Mouse (Mus musculus): ENCODE measurements around the gene Olfr329-ps. TPM values are rescaled to one million over a fixed set of nuclear protein-coding genes. Genes with fewer than 3 reads are reported as not detected.
A peak's percentile ranks its signal among the peaks of the same experiment; 100 is the strongest.
"Not testable (repeated sequence)": the region's sequence is repeated elsewhere in the genome, so short reads cannot be mapped to it uniquely, and the experiment has no call there.

Gene Olfr329-ps
- not detected for total RNA-seq (2021)
- long read RNA-seq, experiment 1, result 0 reads
- long read RNA-seq, experiment 2, result 0 reads

DNA sequence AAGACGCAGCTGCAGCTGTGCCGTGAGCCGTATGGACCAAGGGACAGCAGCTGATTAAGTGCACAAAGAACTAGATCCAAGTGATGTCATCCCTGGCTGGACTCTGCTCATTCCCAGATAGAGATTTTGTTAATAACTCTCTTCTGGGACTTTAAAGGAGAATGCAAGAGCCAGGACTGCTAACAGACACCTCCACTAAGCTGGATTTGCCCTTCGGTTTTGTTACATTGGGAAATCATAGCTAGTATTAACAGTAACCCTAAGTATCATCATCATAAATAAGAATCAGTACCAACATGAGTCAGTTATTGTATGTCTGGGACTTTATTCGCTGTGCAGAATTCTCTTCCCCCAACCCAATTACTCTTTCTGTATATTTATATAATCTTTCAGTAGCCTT lies at the start of gene Olfr329-ps:
Gene Olfr329-ps, minus strand, starts transcription at position 101 of the 400 bp plus-strand sequence.
- intact Hi-C loops (cut with DNase I), result no loop called here
- DNase-seq, result peak; percentile 4 to 16

DNA sequence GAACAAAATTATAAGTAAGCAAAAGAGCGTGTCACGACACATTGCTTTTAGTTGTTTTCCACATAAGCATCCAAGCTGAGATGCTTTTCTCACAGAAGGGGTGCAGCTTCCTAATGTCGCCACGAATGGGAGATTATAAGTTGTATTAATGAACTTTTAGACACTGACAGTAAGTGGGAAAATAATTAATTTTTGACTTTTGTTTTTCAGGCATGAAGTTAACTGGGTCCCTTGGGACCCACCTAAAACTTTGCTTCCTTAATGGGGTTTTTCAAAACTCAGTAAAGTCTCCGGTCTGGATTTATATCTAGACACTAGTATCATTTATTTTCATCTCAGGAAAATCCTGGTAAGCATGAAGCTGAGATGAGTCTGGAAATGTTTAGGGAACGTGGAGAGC lies 48.6 kb upstream of the Olfr329-ps start, which contains the start of gene Olfr324:
Gene Olfr324, plus strand, starts transcription at position 301 of the 400 bp plus-strand sequence.
- no peak for DNase-seq
- intact Hi-C loops (cut with DNase I), result no loop called here

DNA sequence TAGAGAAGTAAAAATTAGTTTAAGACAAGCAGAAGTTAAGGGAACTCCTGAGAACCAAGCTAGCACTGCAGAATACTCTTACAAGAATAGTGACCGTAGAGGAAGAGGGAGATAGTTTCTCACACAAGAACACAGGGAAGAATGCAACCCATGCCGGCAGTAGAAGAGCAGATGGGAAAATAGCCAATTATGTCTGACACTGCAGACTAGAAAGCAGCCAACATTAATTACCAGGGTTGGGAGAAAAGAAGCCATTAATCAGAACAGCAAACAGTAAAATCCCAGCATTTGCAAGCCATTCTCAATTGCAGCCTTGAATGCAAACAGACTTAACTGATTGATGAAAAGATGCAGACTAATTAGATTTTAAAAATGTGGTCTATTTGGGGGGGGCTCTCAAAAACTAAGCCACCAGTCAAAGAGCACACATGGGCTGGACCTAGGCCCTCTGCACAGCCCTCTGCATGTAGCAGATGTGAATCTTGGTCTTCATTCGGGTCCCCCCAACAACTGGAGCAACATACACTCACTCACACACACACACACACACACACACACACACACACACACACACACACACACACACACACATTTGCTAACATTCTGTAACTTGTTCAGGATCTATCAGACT lies 42.5 kb upstream of the Olfr329-ps start:
- no peak for DNase-seq
- intact Hi-C loops (cut with DNase I), result loop anchor here (5.0 kb wide), 1 partner anchor 186 kb away; no protein-coding TSS in a partner anchor

DNA sequence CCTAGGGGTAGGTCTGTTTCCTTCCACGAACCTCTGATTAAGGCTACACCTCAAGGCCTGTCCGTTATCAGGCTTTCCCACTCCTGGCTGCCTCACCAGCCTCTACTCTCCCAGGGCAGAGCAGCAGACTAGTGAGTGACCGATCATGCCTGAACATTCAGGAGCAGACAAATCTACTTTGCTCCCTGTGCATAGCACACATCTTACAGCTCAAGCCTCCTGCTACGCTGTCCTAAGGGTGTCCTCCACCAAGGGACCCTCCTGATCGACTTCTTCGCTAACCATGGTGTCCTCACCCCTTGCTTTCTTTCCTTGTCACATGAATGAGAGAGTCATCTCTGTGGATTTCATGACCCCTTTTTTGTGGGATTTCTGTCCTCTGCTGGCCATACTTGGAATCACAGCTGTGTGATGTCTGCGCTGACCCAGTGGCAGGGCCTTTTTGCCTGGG lies 41.7 kb upstream of the Olfr329-ps start:
- DNase-seq, result peak; percentile 41 to 71
- intact Hi-C loops (cut with DNase I), result loop anchor here (5.0 kb wide), 1 partner anchor 186 kb away; no protein-coding TSS in a partner anchor

DNA sequence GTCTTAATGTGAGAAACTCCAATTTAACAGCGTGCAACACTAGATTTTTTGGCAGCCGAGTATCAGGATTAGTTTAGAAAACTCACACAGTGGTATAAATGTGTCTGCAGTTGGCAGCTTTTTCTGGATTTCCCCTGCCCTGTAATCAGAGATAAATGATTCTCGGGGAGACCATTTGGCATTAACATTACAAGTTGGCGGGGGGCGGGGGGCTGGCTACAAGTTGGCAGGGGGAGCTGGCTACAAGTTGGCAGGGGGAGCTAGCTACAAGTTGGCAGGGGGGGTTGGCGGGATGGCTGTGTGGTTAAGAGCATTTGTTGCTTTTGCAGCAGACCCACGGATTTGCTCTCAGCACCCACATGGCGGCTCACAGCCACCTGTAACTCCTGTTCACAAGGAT lies 32.4 kb upstream of the Olfr329-ps start:
- intact Hi-C loops (cut with DNase I), result no loop called here
- DNase-seq, result no peak

DNA sequence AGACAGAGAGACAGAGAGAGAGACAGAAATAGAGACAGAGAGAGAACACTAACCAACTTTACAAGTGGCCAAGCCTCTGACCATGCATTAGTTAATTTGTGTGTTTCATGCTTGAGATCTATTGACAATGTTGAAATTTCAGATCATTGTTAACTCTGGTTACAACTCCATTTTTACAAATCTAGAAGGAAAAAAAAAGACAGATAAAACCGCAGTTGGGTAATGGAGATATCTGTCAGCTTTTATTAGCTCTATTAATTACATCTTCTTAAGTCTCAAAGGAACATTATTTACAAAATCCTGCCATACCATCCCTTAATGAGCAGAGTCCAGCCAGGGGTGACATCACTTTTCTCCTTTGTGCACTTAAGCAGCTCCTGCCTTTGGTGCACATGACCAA lies 31.2 kb upstream of the Olfr329-ps start, which contains the start of gene Olfr325:
Gene Olfr325, plus strand, starts transcription at position 301 of the 400 bp plus-strand sequence.
- intact Hi-C loops (cut with DNase I), result no loop called here
- no peak for DNase-seq

DNA sequence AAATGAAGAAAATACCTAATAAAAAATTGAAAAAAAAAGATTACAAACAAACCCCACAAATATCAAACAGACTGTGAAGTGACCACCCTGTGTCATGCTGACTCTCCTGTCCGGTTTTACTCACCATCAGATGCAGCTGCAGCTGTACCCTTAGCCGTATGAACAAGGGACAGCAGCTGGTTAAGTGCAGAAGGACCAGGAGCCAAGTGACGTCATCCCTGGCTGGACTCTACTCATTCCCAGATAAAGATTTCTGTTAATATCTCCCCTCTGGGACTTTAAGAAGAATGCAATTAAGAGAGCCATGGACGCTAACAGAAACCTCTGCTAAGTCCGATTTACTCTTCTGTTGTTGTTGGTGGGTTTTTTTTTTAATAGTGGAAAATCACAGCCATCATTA lies 24.2 kb upstream of the Olfr329-ps start, which contains the start of gene Olfr224:
Gene Olfr224, minus strand, starts transcription at position 149 of the 400 bp plus-strand sequence.
- peak; percentile 32 to 50 for DNase-seq
- intact Hi-C loops (cut with DNase I), result no loop called here

DNA sequence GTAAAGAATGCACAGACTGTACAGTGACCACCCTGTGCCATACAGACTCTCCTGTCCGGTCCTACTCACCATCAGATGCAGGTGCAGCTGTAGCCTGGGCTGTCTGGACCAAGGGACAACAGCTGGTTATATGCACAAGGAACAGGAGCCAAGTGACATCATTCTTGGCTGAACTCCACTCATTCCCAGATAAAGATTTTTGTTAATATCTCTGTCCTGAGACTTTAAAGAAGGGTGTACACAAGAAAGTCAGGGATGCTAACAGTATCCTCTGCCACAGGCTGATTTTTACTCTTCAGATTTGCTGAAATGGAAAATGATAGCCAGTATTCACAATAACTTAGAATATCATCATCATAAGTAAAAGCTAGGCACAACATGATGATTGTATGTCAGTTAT lies 9.3 kb upstream of the Olfr329-ps start, which contains the start of gene Olfr328:
Gene Olfr328, minus strand, starts transcription at position 101 of the 400 bp plus-strand sequence.
- peak in 1 of 2 experiments; percentile 3 for DNase-seq
- intact Hi-C loops (cut with DNase I), result no loop called here

DNA sequence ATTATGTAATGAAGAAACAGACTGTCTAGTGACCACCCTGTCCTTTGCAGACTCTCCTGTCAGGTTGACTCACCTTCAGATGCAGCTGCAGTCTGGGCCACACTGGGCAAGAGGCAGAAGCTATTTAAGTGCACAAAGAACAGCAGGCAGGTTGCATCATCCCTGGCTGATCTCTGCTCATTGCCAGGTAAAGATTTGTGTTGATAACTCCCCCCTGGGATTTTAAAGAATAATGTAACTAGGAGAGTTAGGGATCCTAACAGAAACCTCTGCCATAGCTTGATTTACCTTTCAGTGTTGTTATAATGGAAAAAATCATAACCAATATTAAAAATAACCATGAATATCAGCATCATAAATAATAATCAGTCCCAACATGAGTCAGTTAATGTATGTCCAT lies 11.5 kb downstream of the Olfr329-ps start, which contains the start of gene Olfr330:
Gene Olfr330, minus strand, starts transcription at position 101 of the 400 bp plus-strand sequence.
- intact Hi-C loops (cut with DNase I), result not testable (repeated sequence)

DNA sequence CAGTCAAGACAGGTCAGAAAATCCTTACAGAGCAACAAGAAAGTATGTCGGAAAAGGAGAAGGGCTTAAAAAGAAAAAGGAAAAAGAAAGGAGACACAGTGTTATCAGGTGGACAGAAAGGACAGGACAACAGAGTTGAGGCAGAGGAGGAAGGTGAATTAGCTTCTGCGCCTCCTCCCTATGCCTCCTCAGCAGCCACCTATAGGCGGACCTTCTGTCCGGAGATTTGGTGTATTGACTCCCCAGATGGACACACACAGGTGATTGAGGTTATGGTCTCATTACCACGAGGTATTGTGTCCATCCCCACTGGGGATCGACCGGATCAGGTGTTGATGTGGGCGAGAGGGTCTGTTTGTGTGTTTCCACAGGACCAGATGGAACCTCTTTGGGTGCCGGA lies 26.5 kb downstream of the Olfr329-ps start:
- intact Hi-C loops (cut with DNase I), result not testable (repeated sequence)

More for the DNA sequence above, 11.5 kb downstream of the Olfr329-ps start, which contains the start of gene Olfr330:
- DNase-seq, result not testable (repeated sequence)

DNA sequence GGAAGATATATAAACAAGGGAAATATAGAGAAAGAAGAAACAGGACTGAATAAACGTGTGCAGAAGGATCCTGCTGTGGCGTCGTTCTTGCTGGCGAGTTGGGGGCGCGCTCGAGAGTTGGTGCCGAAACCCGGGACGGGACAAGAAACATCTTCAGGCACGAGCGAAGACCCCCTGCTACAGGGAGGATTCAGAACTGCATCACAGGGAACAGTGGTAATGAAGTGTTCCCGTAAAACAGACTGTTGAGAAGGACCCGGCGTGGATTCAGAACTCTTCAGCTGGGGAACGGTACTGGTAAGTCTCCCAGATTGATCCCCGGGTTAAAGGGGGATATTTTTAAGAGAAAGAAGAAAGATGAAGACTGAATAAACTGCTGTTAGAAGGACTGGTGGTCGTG lies 27.3 kb downstream of the Olfr329-ps start:
- peak; percentile 60 to 68 for DNase-seq
- intact Hi-C loops (cut with DNase I), result not testable (repeated sequence)

More for the DNA sequence above, 26.5 kb downstream of the Olfr329-ps start:
- DNase-seq, result peak; percentile 9

DNA sequence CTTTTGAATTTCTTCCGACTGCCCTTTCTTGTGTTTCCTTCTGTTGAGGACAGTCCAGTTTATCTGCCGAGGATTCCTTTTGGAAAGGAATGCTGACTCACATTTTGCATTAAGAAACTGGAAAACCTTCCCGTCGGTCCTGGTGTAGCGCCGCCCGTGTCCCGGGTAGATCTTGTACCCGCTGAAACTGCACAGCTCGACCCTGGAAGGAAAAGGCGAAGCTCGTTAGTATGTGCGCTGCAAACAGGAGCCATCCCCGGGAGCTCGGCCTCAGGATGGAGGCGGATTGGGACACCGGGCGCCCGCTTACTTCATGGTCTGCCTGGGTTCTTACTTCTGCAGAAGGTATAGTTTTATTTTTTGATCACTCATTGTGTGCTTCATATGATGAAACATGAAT lies 37.2 kb downstream of the Olfr329-ps start:
- DNase-seq; intact Hi-C loops (cut with DNase I): not testable (repeated sequence)

DNA sequence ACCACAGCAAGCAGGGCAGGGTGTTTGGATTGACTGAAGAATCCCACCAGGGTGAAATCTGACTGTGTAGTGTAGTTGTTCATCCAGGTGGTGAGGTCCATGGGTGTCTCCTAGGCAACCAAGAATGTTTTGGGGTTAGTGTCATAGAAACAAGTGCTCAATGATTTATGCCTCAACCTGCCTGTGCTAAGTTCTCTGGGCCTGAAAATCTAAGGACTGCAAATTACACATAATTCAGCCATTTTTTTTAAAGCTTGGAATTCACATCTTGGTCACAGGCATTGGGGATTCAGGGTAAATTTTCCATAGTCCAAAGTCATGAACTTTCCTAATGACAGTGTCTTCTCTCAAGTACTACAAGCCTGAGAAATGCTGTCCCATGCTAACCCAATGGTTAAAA lies 43.8 kb downstream of the Olfr329-ps start, which contains the start of gene Olfr331:
Gene Olfr331, minus strand, starts transcription at position 101 of the 400 bp plus-strand sequence.
- intact Hi-C loops (cut with DNase I), result loop anchor here (5.0 kb wide), 1 partner anchor 100 kb away; no protein-coding TSS in a partner anchor

DNA sequence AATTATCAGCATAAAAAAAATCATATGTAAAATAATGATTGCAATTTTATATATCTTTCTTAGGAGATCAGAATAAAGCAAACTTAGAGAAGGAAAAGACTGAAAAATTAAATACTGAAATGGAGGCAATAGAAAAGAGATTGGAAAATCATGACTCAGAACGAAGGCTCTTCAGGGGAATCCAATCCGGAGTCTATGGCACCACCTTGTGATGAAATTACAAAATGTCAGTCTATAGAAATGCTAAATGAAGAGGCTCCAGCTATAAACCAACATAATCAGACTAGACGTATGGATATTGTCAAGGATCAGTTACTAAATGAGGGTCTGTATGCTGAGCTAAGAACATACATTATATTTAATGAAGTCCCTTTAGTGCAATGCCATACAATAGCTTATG lies 46.9 kb downstream of the Olfr329-ps start:
- intact Hi-C loops (cut with DNase I), result loop anchor here (10.0 kb wide), 1 partner anchor 194 kb away; the partner anchor contains the start of gene Zfp692
- DNase-seq, result peak in 1 of 2 experiments; percentile 3

More for the DNA sequence above, 43.8 kb downstream of the Olfr329-ps start, which contains the start of gene Olfr331:
- DNase-seq, result not testable (repeated sequence)

DNA sequence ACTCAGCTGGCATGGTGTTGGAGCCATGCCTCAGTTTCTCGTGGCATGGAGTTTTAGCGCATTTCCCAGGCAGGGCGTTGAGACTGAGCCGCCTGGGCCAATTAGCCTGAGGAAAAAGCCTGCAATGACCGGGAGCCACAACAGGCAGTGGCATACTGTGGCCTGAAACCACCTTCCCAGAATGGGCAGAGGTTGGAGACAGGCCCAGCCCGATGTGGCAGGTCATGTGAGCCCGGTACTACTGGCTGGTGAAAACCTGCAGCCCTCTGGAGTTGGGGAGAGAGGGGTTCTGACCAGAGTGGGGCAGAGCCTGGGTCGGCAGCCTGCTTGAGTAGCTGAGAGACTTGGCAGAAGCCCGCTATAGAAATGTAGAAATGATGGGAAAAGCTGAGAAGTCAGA lies 47.5 kb downstream of the Olfr329-ps start:
- intact Hi-C loops (cut with DNase I), result loop anchor here (10.0 kb wide), 1 partner anchor 194 kb away; the partner anchor contains the start of gene Zfp692
- peak; percentile 30 to 59 for DNase-seq

DNA sequence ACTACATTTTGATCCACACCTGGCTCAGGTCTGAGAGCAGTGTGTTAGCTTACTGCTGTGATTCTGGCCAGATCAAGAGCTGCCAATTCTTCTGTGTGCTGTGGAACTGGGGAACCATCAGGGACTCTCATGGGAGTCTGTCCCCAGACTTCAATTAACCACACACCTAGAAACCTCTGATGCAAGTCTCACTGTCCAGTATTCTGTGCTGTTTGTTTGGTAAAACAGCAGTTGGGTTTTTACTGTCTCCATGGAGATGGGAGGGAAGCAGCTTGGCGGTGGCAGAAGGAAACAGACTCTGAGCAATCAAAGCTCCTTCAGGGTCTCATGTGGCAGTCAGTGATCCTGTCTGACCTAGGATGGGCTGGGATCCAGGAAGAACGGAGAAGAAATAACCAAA lies 53.8 kb downstream of the Olfr329-ps start, which contains the start of gene Olfr332:
Gene Olfr332, minus strand, starts transcription at position 101 of the 400 bp plus-strand sequence.
- intact Hi-C loops (cut with DNase I), result loop anchor here (10.0 kb wide), 1 partner anchor 188 kb away; the partner anchor contains the start of gene Zfp692
- DNase-seq, result no peak

Other genes with a start within 250 kb of the Olfr329-ps start
- 1 to 10 TPM; 3.9 to 4.7 TPM for gene Zfp692, start 239.4 kb downstream of the Olfr329-ps start, total RNA-seq (2021)
- 10 to 100 TPM; 48.9 to 53.1 TPM for gene Zfp672, start 216.1 kb downstream of the Olfr329-ps start, total RNA-seq (2021)
- gene Sh3bp5l, start 215.7 kb downstream of the Olfr329-ps start, total RNA-seq (2021), result 10 to 100 TPM; 45.6 to 49.5 TPM
- not detected for gene Lypd8, start 167.4 kb downstream of the Olfr329-ps start, total RNA-seq (2021)
- not detected for gene 1810065E05Rik, start 125.3 kb downstream of the Olfr329-ps start, total RNA-seq (2021)
- not detected for gene Gm12253, start 113.9 kb downstream of the Olfr329-ps start, total RNA-seq (2021)
- gene Lypd9, start 93.5 kb downstream of the Olfr329-ps start, total RNA-seq (2021), result not detected
- gene Olfr30, start 84.2 kb downstream of the Olfr329-ps start, total RNA-seq (2021), result not detected
- gene Olfr332, start 53.9 kb downstream of the Olfr329-ps start, total RNA-seq (2021), result not detected
- not detected for gene Olfr331, start 43.9 kb downstream of the Olfr329-ps start, total RNA-seq (2021)
- not detected for gene Olfr330, start 11.6 kb downstream of the Olfr329-ps start, total RNA-seq (2021)
- gene Olfr328, start 9.2 kb upstream of the Olfr329-ps start, total RNA-seq (2021), result under 1 TPM; 0.10 to 0.12 TPM
- gene Olfr224, start 24.1 kb upstream of the Olfr329-ps start, total RNA-seq (2021), result not detected
- not detected for gene Olfr325, start 31.3 kb upstream of the Olfr329-ps start, total RNA-seq (2021)
- gene Olfr324, start 48.7 kb upstream of the Olfr329-ps start, total RNA-seq (2021), result not detected
- gene 2210407C18Rik, start 69.7 kb upstream of the Olfr329-ps start, total RNA-seq (2021), result 10 to 100 TPM in 1 of 2 experiments, 1 to 10 TPM in 1; 7.4 to 10.7 TPM
- gene Olfr323, start 84.1 kb upstream of the Olfr329-ps start, total RNA-seq (2021), result not detected
- gene Trim58, start 94.0 kb upstream of the Olfr329-ps start, total RNA-seq (2021), result under 1 TPM in 1 of 2 experiments, not detected in 1; 0.17 TPM
- gene Olfr322, start 112.4 kb upstream of the Olfr329-ps start, total RNA-seq (2021), result not detected
- not detected for gene Olfr320, start 134.7 kb upstream of the Olfr329-ps start, total RNA-seq (2021)
- not detected for gene Olfr319, start 152.7 kb upstream of the Olfr329-ps start, total RNA-seq (2021)
- gene Olfr318, start 177.6 kb upstream of the Olfr329-ps start, total RNA-seq (2021), result not detected
- not detected for gene Olfr317, start 192.8 kb upstream of the Olfr329-ps start, total RNA-seq (2021)
- gene Olfr316, start 206.3 kb upstream of the Olfr329-ps start, total RNA-seq (2021), result not detected
- not detected for gene Olfr315, start 226.8 kb upstream of the Olfr329-ps start, total RNA-seq (2021)
- gene Olfr314, start 236.5 kb upstream of the Olfr329-ps start, total RNA-seq (2021), result not detected